In genomic region chr3:27195573-27196227, GRCm38 (mm10) we compare ENCODE assay signal across 17 mouse cellular contexts. TPM values are rescaled to one million over a fixed set of nuclear protein-coding genes. Genes with fewer than 3 reads are reported as not detected.
DNase-seq lines count a peak whose midpoint lies in the region; ATAC-seq and TF ChIP-seq lines count a peak whose summit lies in the region.
"Had no signal": no experiment of that assay in that cellular context is flagged by ENCODE, and none has a peak within 500 bp of the region (broad histone marks: within the 10 kb centered on the region; RNA-seq: fewer than 3 reads in every experiment).

No protein-coding gene starts in this region.

- no peak for TF ChIP-seq EP300 in MEL (IDR thresholded peaks at IDR 0.05; ENCODE audit: low read depth in 1 of 2, low read length in 2 of 2)

- peak; percentile 11; the same call in 1 of the 2 replicates for ATAC-seq in kidney, embryonic 14.5 days (ENCODE audit: low FRiP score, low TSS enrichment)
- 0 out of 2 replicates have a peak, but pooled peaks have one; percentile 20 for ATAC-seq in limb, embryonic 15.5 days (ENCODE audit: insufficient number of reproducible peaks, low FRiP score, low TSS enrichment, low read depth)
- ATAC-seq: activated CD4-positive, CD25-positive, alpha-beta regulatory T cell, adult 4 months; CD4-positive, CD25-positive, alpha-beta regulatory T cell, adult 4 months; forebrain, embryonic 14.5 days had no signal

- DNase-seq in kidney, postnatal 14 days: no peak
- no peak for DNase-seq in MEL (ENCODE audit: low read depth, low spot score)
- DNase-seq in left cerebral cortex, postnatal 14 days (ENCODE audit: low spot score in 2 of 2): no peak
- no peak for DNase-seq in embryo, embryonic 10.5 days (ENCODE audit: low spot score)
- DNase-seq: cerebellum, postnatal 25 days; gastrocnemius, postnatal 10 days; lung, postnatal 14 days; right cerebral cortex, postnatal 14 days; thymus, adult 18-20 months had no signal

- H3K79me2 ChIP-seq in MEL (ENCODE audit: control insufficient read depth, insufficient read depth, low read length, poor library complexity): no peaks in the 10 kb centered on the region

- H3K36me3 ChIP-seq in kidney, embryonic 14.5 days (ENCODE audit: control insufficient read depth, insufficient read depth, low read length): no peaks in the 10 kb centered on the region
- peaks cover 0 to 19% of the 10 kb centered on the region in 2 experiments; a peak in 2 of 4 replicates for H3K36me3 ChIP-seq in MEL (ENCODE audit: control insufficient read depth in 1 of 2, insufficient read depth in 2 of 2, low read length in 2 of 2)
- no peaks in the 10 kb centered on the region for H3K36me3 ChIP-seq in limb, embryonic 15.5 days
- H3K36me3 ChIP-seq: embryonic facial prominence, embryonic 15.5 days had no signal

- 91% methylated on average over 8 of the region's 8 CpGs for WGBS in kidney, embryonic 14.5 days
- whole genome bisulfite sequencing in limb, embryonic 15.5 days: 90% methylated on average over 8 of the region's 8 CpGs

- H3K27ac ChIP-seq in kidney, embryonic 14.5 days (ENCODE audit: low read depth, low read length): no peak overlapping the region
- peak overlapping the region; percentile 8; the same call in 1 of the 2 replicates for H3K27ac ChIP-seq in MEL (ENCODE audit: control insufficient read depth, low read depth, low read length)
- H3K27ac ChIP-seq in bone marrow macrophage, adult 2 months (ENCODE audit: insufficient read depth, low read depth, low read length): peak overlapping the region; percentile 99
- H3K27ac ChIP-seq in limb, embryonic 15.5 days: no peak overlapping the region
- H3K27ac ChIP-seq: embryonic facial prominence, embryonic 15.5 days had no signal

- TF ChIP-seq RAD21 in MEL (IDR thresholded peaks at IDR 0.05; ENCODE audit: low read depth, low read length): no peak

- peaks cover 9% of the 10 kb centered on the region; the same call in 1 of the 2 replicates for H3K4me1 ChIP-seq in kidney, embryonic 14.5 days (ENCODE audit: control insufficient read depth, insufficient read depth, low read length)
- peaks cover 7 to 29% of the 10 kb centered on the region in 2 experiments for H3K4me1 ChIP-seq in MEL (ENCODE audit: control insufficient read depth in 1 of 2, insufficient read depth in 2 of 2, low read length in 2 of 2)
- peaks cover 74% of the 10 kb centered on the region for H3K4me1 ChIP-seq in bone marrow macrophage, adult 2 months (ENCODE audit: control insufficient read depth, insufficient read depth, low read length)
- no peaks in the 10 kb centered on the region for H3K4me1 ChIP-seq in limb, embryonic 15.5 days
- H3K4me1 ChIP-seq: embryonic facial prominence, embryonic 15.5 days had no signal

- H3K4me2 ChIP-seq in kidney, embryonic 14.5 days (replicated peaks; ENCODE audit: low read depth, low read length): no peak overlapping the region
- no peak overlapping the region for H3K4me2 ChIP-seq in limb, embryonic 15.5 days
- H3K4me2 ChIP-seq: embryonic facial prominence, embryonic 15.5 days; heart, embryonic 11.5 days had no signal

- no peak for TF ChIP-seq POLR2A in MEL (IDR thresholded peaks at IDR 0.05; ENCODE audit: control insufficient read depth in 1 of 2, insufficient read depth in 1 of 2, low read depth in 1 of 2, low read length in 2 of 2, poor library complexity in 1 of 2)
- no peak for TF ChIP-seq POLR2A in bone marrow macrophage, adult 2 months (IDR thresholded peaks at IDR 0.05; ENCODE audit: borderline replicate concordance, low read depth, low read length)

- no peak overlapping the region for H3K9ac ChIP-seq in kidney, embryonic 14.5 days (ENCODE audit: low read depth, low read length)
- H3K9ac ChIP-seq in MEL (ENCODE audit: control insufficient read depth, low read depth, low read length, poor library complexity, severe bottlenecking): no peak overlapping the region
- no peak overlapping the region for H3K9ac ChIP-seq in limb, embryonic 15.5 days
- H3K9ac ChIP-seq: embryonic facial prominence, embryonic 15.5 days had no signal

- H3K27me3 ChIP-seq in kidney, embryonic 14.5 days (ENCODE audit: control insufficient read depth, insufficient read depth, low read length): no peaks in the 10 kb centered on the region
- no peaks in the 10 kb centered on the region for H3K27me3 ChIP-seq in MEL (ENCODE audit: control insufficient read depth in 1 of 2, insufficient read depth in 2 of 2, low read length in 2 of 2)
- no peaks in the 10 kb centered on the region for H3K27me3 ChIP-seq in limb, embryonic 15.5 days
- H3K27me3 ChIP-seq: embryonic facial prominence, embryonic 15.5 days had no signal

- no peaks in the 10 kb centered on the region for H3K9me3 ChIP-seq in kidney, embryonic 14.5 days (ENCODE audit: control insufficient read depth, low read length)
- no peaks in the 10 kb centered on the region for H3K9me3 ChIP-seq in MEL (replicated peaks; ENCODE audit: insufficient read depth, low read length)
- no peaks in the 10 kb centered on the region for H3K9me3 ChIP-seq in limb, embryonic 15.5 days
- H3K9me3 ChIP-seq: embryonic facial prominence, embryonic 15.5 days had no signal

- TF ChIP-seq CTCF in MEL (IDR thresholded peaks at IDR 0.05 in 2 of 3, conservative IDR thresholded peaks at IDR 0.05 in 1 of 3; ENCODE audit: control insufficient read depth in 1 of 3, insufficient read depth in 1 of 3, low read depth in 2 of 3, low read length in 3 of 3, poor library complexity in 1 of 3, severe bottlenecking in 1 of 3): no peak
- TF ChIP-seq CTCF in bone marrow macrophage, adult 2 months (IDR thresholded peaks at IDR 0.05; ENCODE audit: low read depth, low read length): no peak

- intact Hi-C loops in left cerebral cortex, postnatal 14 days (cut with DNase I): no loop called here

- H3K4me3 ChIP-seq in kidney, embryonic 14.5 days (ENCODE audit: low read length): no peak overlapping the region
- no peak overlapping the region for H3K4me3 ChIP-seq in MEL (ENCODE audit: control insufficient read depth in 1 of 2, insufficient read depth in 1 of 2, low read depth in 2 of 2, low read length in 2 of 2)
- H3K4me3 ChIP-seq in bone marrow macrophage, adult 2 months (ENCODE audit: insufficient read depth, low read length): no peak overlapping the region
- H3K4me3 ChIP-seq in limb, embryonic 15.5 days: no peak overlapping the region
- H3K4me3 ChIP-seq: embryonic facial prominence, embryonic 15.5 days had no signal

TF ChIP-seq in MEL, 35 proteins besides CTCF, POLR2A, EP300 and RAD21:
- TF ChIP-seq ETS1 (IDR thresholded peaks at IDR 0.05; ENCODE audit: low read depth, low read length) (no peak), E2F4 (IDR thresholded peaks at IDR 0.05; ENCODE audit: borderline replicate concordance, low read depth, low read length) (no peak), JUND (IDR thresholded peaks at IDR 0.05; ENCODE audit: low read depth, low read length) (no peak), ZMIZ1 (IDR thresholded peaks at IDR 0.05; ENCODE audit: low read depth, low read length) (no peak), ZC3H11A (IDR thresholded peaks at IDR 0.05; ENCODE audit: low read depth, low read length) (no peak), CHD1 (IDR thresholded peaks at IDR 0.05; ENCODE audit: low read depth, low read length) (no peak), HCFC1 (IDR thresholded peaks at IDR 0.05; ENCODE audit: low read depth, low read length) (no peak), POLR2AphosphoS2 (IDR thresholded peaks at IDR 0.05; ENCODE audit: low read length) (no peak), MYC (IDR thresholded peaks at IDR 0.05; ENCODE audit: low read depth, low read length) (no peak), POLR2AphosphoS5 (IDR thresholded peaks at IDR 0.05; ENCODE audit: borderline replicate concordance, low read depth, low read length) (no peak), GATA1 (IDR thresholded peaks at IDR 0.05; ENCODE audit: low read depth, low read length) (no peak), MAZ (IDR thresholded peaks at IDR 0.05; ENCODE audit: low read depth, low read length) (no peak), SIN3A (IDR thresholded peaks at IDR 0.05; ENCODE audit: low read length) (no peak), RCOR1 (IDR thresholded peaks at IDR 0.05; ENCODE audit: low read depth, low read length) (no peak), MYB (IDR thresholded peaks at IDR 0.05; ENCODE audit: low read depth, low read length) (no peak), UBTF (IDR thresholded peaks at IDR 0.05; ENCODE audit: borderline replicate concordance, insufficient read depth, low read depth, low read length) (no peak), MEF2A (IDR thresholded peaks at IDR 0.05; ENCODE audit: extremely low read depth, insufficient replicate concordance, low read depth, low read length, poor library complexity, severe bottlenecking) (no peak)

RNA-seq across cellular contexts. Expression of gene Nceh1, which starts 12.9 kb away (rescaled TPM):
- polyA plus RNA-seq in kidney, embryonic 14.5 days (2014; fragmentation: Nextera tagmentation; extraction: Ambion mirVana): 7.8 and 9.3 TPM in 2 replicates
- total RNA-seq in MEL (2012; rRNA removed): 8.2 and 9.7 TPM in 2 replicates
- polyA plus RNA-seq in MEL (2012; ENCODE audit: insufficient read depth in 1 of 2, insufficient read length in 2 of 2, low read depth in 1 of 2, low replicate concordance in 2 of 2, missing spikeins in 1 of 2): 1 to 10 TPM in 1 of 2 experiments, not detected in 1; 9.3 TPM
- polyA plus RNA-seq in bone marrow macrophage, adult 2 months (2012; ENCODE audit: insufficient read depth, insufficient read length, missing spikeins): 126 and 137 TPM in 2 replicates
- polyA plus RNA-seq in limb, embryonic 15.5 days (2015; fragmentation: Nextera tagmentation; extraction: Ambion mirVana): 3.6 and 5.4 TPM in 2 replicates
- 100 to 1,000 TPM; 119 to 121 TPM for total RNA-seq in left cerebral cortex, postnatal 14 days (2021)

RNA-seq across cellular contexts. Expression of gene Ect2, which starts 42.0 kb away (rescaled TPM):
- polyA plus RNA-seq in kidney, embryonic 14.5 days (2014; fragmentation: Nextera tagmentation; extraction: Ambion mirVana): 43.3 and 69.8 TPM in 2 replicates
- total RNA-seq in MEL (2012; rRNA removed): 22.6 and 29.9 TPM in 2 replicates
- 10 to 100 TPM; 31.5 to 48.5 TPM for polyA plus RNA-seq in MEL (2012; ENCODE audit: insufficient read depth in 1 of 2, insufficient read length in 2 of 2, low read depth in 1 of 2, low replicate concordance in 2 of 2, missing spikeins in 1 of 2)
- polyA plus RNA-seq in bone marrow macrophage, adult 2 months (2012; ENCODE audit: insufficient read depth, insufficient read length, missing spikeins): 20.5 and 26.0 TPM in 2 replicates
- 33.9 and 34.8 TPM in 2 replicates for polyA plus RNA-seq in limb, embryonic 15.5 days (2015; fragmentation: Nextera tagmentation; extraction: Ambion mirVana)
- total RNA-seq in left cerebral cortex, postnatal 14 days (2021): 1 to 10 TPM; 1.1 to 1.4 TPM

Comparison
In these comparisons a context has a peak if more than half of its experiments do, and no peak if none do; other contexts are left out.
1. H3K27ac ChIP-seq: peak in MEL (single experiment) and bone marrow macrophage, adult 2 months (single experiment); none in kidney, embryonic 14.5 days (single experiment) and limb, embryonic 15.5 days (single experiment).
2. RNA of gene Nceh1, which starts 12.9 kb away (polyA plus RNA-seq): 126 to 137 TPM in bone marrow macrophage, adult 2 months; 7.8 to 9.3 TPM in kidney, embryonic 14.5 days, 9.3 TPM in MEL and 3.6 to 5.4 TPM in limb, embryonic 15.5 days; every median in the first group is over 10 times any median in the second.